Mouse (Mus musculus): Measurements from ENCODE around the gene Sh2d2a.

DNA sequence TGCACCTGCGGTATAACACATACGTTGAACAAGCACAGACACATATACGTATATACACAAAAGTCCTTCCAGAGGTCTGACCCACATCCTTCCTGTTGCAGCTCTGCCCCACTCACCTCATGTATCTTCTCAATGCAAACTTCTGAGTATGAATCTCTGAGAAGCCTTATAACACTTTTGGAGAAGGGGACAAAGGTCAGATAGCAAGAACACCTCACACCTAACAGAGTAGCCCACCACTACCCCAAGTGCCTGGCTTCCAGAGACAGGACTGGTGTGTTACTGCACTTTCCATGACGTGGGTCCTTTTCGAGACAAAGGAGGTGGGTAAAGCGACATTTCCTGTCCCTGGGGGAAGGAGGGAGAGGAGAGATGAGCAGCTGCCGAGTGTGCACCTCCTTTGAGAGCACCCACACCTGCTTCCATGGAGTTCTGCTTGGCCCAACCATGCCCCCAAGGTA lies at the start of gene Sh2d2a:
- TF ChIP-seq CTCF (conservative IDR thresholded peaks at IDR 0.05; ENCODE audit: low read length) (no peak), POU5F1 (IDR thresholded peaks at IDR 0.05; ENCODE audit: borderline replicate concordance, low read length) (no peak), NANOG (IDR thresholded peaks at IDR 0.05; ENCODE audit: borderline replicate concordance, low read length) (no peak)
